25 mouse cellular contexts compared by ENCODE assay signal in genomic region chr2:70933516-70933915, GRCm38 (mm10).
A peak's percentile ranks its signal among the peaks of the same experiment; 100 is the strongest.
DNase-seq lines count a peak whose midpoint lies in the region; TF ChIP-seq lines count a peak whose summit lies in the region.
"Had no signal": no experiment of that assay in that cellular context is flagged by ENCODE, and none has a peak within 500 bp of the region (broad histone marks: within the 10 kb centered on the region; RNA-seq: fewer than 3 reads in every experiment).

No protein-coding gene starts in this region.

- no peak overlapping the region for H3K9ac ChIP-seq in CH12.LX (ENCODE audit: insufficient read depth, low read depth)
- H3K9ac ChIP-seq: embryonic facial prominence, embryonic 12.5 days; embryonic facial prominence, embryonic 15.5 days; forebrain, postnatal 0 days; heart, embryonic 12.5 days; heart, embryonic 15.5 days; hindbrain, embryonic 13.5 days; intestine, embryonic 15.5 days had no signal

- dilution Hi-C loops in CH12.LX (cut with MboI; ENCODE audit: extremely low pct_ligation_motif_present, extremely low pct_unique_long_range_greater_than_20kb, low sequenced_read_pairs), result no loop called here

- TF ChIP-seq RAD21 in CH12.LX (IDR thresholded peaks at IDR 0.05; ENCODE audit: low read depth, low read length), result no peak

- peak; percentile 44 to 78 for DNase-seq in adrenal gland, adult (ENCODE audit: inconsistent age in 2 of 2, low spot score in 1 of 2)
- DNase-seq in adrenal gland, postnatal 4 days (ENCODE audit: low spot score in 2 of 2), result no peak
- no peak for DNase-seq in spleen, adult 2 months (ENCODE audit: low read depth in 1 of 2, low spot score in 2 of 2)
- no peak for DNase-seq in spleen, adult 12 weeks (ENCODE audit: low spot score)
- no peak for DNase-seq in CH12.LX (ENCODE audit: extremely low read depth)
- DNase-seq in adrenal gland, postnatal 14 days, result peak; percentile 41
- no peak for DNase-seq in lung, postnatal 36 days
- DNase-seq in gastrocnemius, adult 2 months, result no peak
- DNase-seq: cerebellum, adult 18-20 months; cerebellum, adult 9-10 months; cerebellum, postnatal 25 days; forebrain, postnatal 0 days; gastrocnemius, postnatal 25 days; heart, adult 18-20 months; heart, postnatal 10 days; heart, postnatal 36 days; kidney, adult 11 months had no signal

- peak overlapping the region; percentile 3; the same call in 1 of the 2 replicates for H3K4me2 ChIP-seq in CH12.LX (ENCODE audit: insufficient read depth, low read depth, poor library complexity, severe bottlenecking)
- H3K4me2 ChIP-seq: embryonic facial prominence, embryonic 12.5 days; embryonic facial prominence, embryonic 15.5 days; heart, embryonic 12.5 days; heart, embryonic 15.5 days; hindbrain, embryonic 13.5 days; intestine, embryonic 15.5 days had no signal

- H3K36me3 ChIP-seq in spleen, adult 2 months (ENCODE audit: control insufficient read depth, insufficient read depth, low read length), result no peaks in the 10 kb centered on the region
- no peaks in the 10 kb centered on the region for H3K36me3 ChIP-seq in CH12.LX (replicated peaks in 1 of 2; ENCODE audit: control insufficient read depth in 1 of 2, insufficient read depth in 1 of 2, low read length in 1 of 2)
- H3K36me3 ChIP-seq: embryonic facial prominence, embryonic 12.5 days; embryonic facial prominence, embryonic 15.5 days; heart, embryonic 12.5 days; heart, embryonic 15.5 days; hindbrain, embryonic 10.5 days; hindbrain, embryonic 13.5 days; intestine, embryonic 15.5 days had no signal

- peaks cover 15% of the 10 kb centered on the region; the same call in 1 of the 2 replicates for H3K4me1 ChIP-seq in spleen, adult 2 months (ENCODE audit: control insufficient read depth, insufficient read depth, insufficient read length)
- H3K4me1 ChIP-seq in CH12.LX (ENCODE audit: control insufficient read depth in 1 of 2, insufficient read depth in 2 of 2), result peaks cover 20 to 44% of the 10 kb centered on the region in 2 experiments
- H3K4me1 ChIP-seq: embryonic facial prominence, embryonic 12.5 days; embryonic facial prominence, embryonic 15.5 days; hindbrain, embryonic 10.5 days; hindbrain, embryonic 13.5 days; intestine, embryonic 15.5 days had no signal

- H3K27ac ChIP-seq in spleen, adult 2 months (ENCODE audit: insufficient read depth, low read length), result peak overlapping the region; percentile 44; the same call in 1 of the 2 replicates
- H3K27ac ChIP-seq in CH12.LX (ENCODE audit: insufficient read depth, low read depth), result no peak overlapping the region
- H3K27ac ChIP-seq in gastrocnemius, adult 2 months, result no peak overlapping the region
- H3K27ac ChIP-seq: embryonic facial prominence, embryonic 12.5 days; embryonic facial prominence, embryonic 15.5 days; heart, embryonic 15.5 days; hindbrain, embryonic 10.5 days; hindbrain, embryonic 13.5 days; intestine, embryonic 15.5 days had no signal

- WGBS in spleen, adult 2 months, result 78% methylated on average over 1 of the region's 1 CpGs

- H3K27me3 ChIP-seq in spleen, adult 2 months (ENCODE audit: control insufficient read depth, insufficient read depth, low read length), result no peaks in the 10 kb centered on the region
- no peaks in the 10 kb centered on the region for H3K27me3 ChIP-seq in CH12.LX (replicated peaks)
- H3K27me3 ChIP-seq: embryonic facial prominence, embryonic 12.5 days; embryonic facial prominence, embryonic 15.5 days; heart, embryonic 12.5 days; heart, embryonic 15.5 days; hindbrain, embryonic 13.5 days; intestine, embryonic 15.5 days; Patski had no signal

- no peaks in the 10 kb centered on the region for H3K9me3 ChIP-seq in CH12.LX (replicated peaks; ENCODE audit: low read length)
- H3K9me3 ChIP-seq: embryonic facial prominence, embryonic 12.5 days; embryonic facial prominence, embryonic 15.5 days; heart, embryonic 12.5 days; heart, embryonic 15.5 days; hindbrain, embryonic 10.5 days; hindbrain, embryonic 13.5 days; intestine, embryonic 15.5 days had no signal

- no peak for TF ChIP-seq CTCF in spleen, adult 2 months (IDR thresholded peaks at IDR 0.05; ENCODE audit: extremely low read depth, insufficient read depth, insufficient read length, insufficient replicate concordance)
- no peak for TF ChIP-seq CTCF in CH12.LX (conservative IDR thresholded peaks at IDR 0.05 in 1 of 2, IDR thresholded peaks at IDR 0.05 in 1 of 2; ENCODE audit: low read depth in 2 of 2, low read length in 2 of 2)
- TF ChIP-seq CTCF in gastrocnemius, adult 2 months (IDR thresholded peaks at IDR 0.05), result no peak

- in situ Hi-C loops in CH12.LX (cut with MboI; ENCODE audit: low pct_ligation_motif_present, low pct_unique_long_range_greater_than_20kb, low sequenced_read_pairs), result no loop called here

- TF ChIP-seq EP300 in CH12.LX (IDR thresholded peaks at IDR 0.05; ENCODE audit: low read length), result no peak

- intact Hi-C loops in gastrocnemius, adult 2 months (cut with DNase I), result no loop called here

- no peak overlapping the region for H3K4me3 ChIP-seq in spleen, adult 2 months (ENCODE audit: extremely low read depth, insufficient read depth, insufficient read length)
- H3K4me3 ChIP-seq in CH12.LX (replicated peaks in 1 of 3; ENCODE audit: low read depth in 2 of 3, low read length in 2 of 3, poor library complexity in 1 of 3), result no peak overlapping the region
- no peak overlapping the region for H3K4me3 ChIP-seq in gastrocnemius, adult 2 months
- H3K4me3 ChIP-seq: embryonic facial prominence, embryonic 12.5 days; embryonic facial prominence, embryonic 15.5 days; heart, embryonic 12.5 days; heart, embryonic 15.5 days; hindbrain, embryonic 10.5 days; hindbrain, embryonic 13.5 days; intestine, embryonic 15.5 days had no signal

- no peaks in the 10 kb centered on the region for H3K79me2 ChIP-seq in CH12.LX (replicated peaks; ENCODE audit: control insufficient read depth, extremely low read depth, insufficient read depth, poor library complexity, severe bottlenecking)

- no peak for TF ChIP-seq POLR2A in spleen, adult 2 months (IDR thresholded peaks at IDR 0.05; ENCODE audit: low read depth, low read length)
- TF ChIP-seq POLR2A in CH12.LX (IDR thresholded peaks at IDR 0.05; ENCODE audit: low read depth, low read length), result no peak

TF ChIP-seq in CH12.LX, 34 proteins besides CTCF, POLR2A, EP300 and RAD21:
- no peak for TF ChIP-seq USF1 (IDR thresholded peaks at IDR 0.05; ENCODE audit: low read depth, low read length)
- no peak for TF ChIP-seq USF2 (conservative IDR thresholded peaks at IDR 0.05; ENCODE audit: low read depth, low read length)
- no peak for TF ChIP-seq TBP (conservative IDR thresholded peaks at IDR 0.05; ENCODE audit: low read depth, low read length)
- TF ChIP-seq NELFE (IDR thresholded peaks at IDR 0.05; ENCODE audit: low read depth, low read length), result no peak
- no peak for TF ChIP-seq KAT2A (IDR thresholded peaks at IDR 0.05; ENCODE audit: insufficient replicate concordance, low read length)
- no peak for TF ChIP-seq NRF1 (IDR thresholded peaks at IDR 0.05; ENCODE audit: low read depth, low read length)
- TF ChIP-seq RCOR1 (conservative IDR thresholded peaks at IDR 0.05; ENCODE audit: low read depth, low read length), result 0 out of 2 replicates have a peak, but pooled peaks have one; percentile 11

Comparison
In these comparisons a context has a peak if more than half of its experiments do, and no peak if none do; other contexts are left out.
1. DNase-seq: peak in adrenal gland, adult (2 of 2) and adrenal gland, postnatal 14 days (single experiment); none in adrenal gland, postnatal 4 days (0 of 2), spleen, adult 2 months (0 of 2), spleen, adult 12 weeks (single experiment), CH12.LX (single experiment), lung, postnatal 36 days (single experiment) and gastrocnemius, adult 2 months (single experiment).